Comparison of ENCODE assay signal across 9 mouse cellular contexts in the genomic region with DNA sequence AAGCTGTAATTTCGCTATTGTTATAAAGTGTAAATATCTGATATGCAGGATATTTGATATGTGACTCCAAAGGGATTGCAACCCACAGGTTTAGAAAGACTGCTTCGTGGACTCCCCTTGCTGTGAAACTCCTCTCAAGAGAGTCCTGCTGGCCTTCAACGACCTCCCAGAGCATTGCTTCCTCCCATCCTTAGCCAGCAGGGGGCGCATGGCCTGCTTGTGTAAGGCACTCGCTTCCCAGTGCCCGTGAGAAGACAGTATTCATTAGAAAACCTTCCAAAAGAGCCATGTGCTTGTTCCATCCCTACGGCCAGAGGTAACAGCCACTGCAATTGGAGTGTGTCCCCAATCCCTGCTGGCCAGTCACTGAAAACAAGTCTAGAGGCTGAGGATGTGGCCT. TPM values are rescaled to one million over a fixed set of nuclear protein-coding genes. Genes with fewer than 3 reads are reported as not detected.
DNase-seq lines count a peak whose midpoint lies in the region; ATAC-seq and TF ChIP-seq lines count a peak whose summit lies in the region.
"Had no signal": no experiment of that assay in that cellular context is flagged by ENCODE, and none has a peak within 500 bp of the region (broad histone marks: within the 10 kb centered on the region; RNA-seq: fewer than 3 reads in every experiment).

No protein-coding gene starts in this region.

- H3K9ac ChIP-seq in hindbrain, embryonic 11.5 days (ENCODE audit: low read depth, low read length) = no peak overlapping the region
- H3K9ac ChIP-seq in hindbrain, embryonic 12.5 days = no peak overlapping the region
- no peak overlapping the region for H3K9ac ChIP-seq in embryonic facial prominence, embryonic 11.5 days (replicated peaks; ENCODE audit: low read length)
- H3K9ac ChIP-seq: embryonic facial prominence, embryonic 12.5 days had no signal

- H3K4me1 ChIP-seq in hindbrain, embryonic 11.5 days (replicated peaks; ENCODE audit: control insufficient read depth, insufficient read depth, low read length) = no peaks in the 10 kb centered on the region
- H3K4me1 ChIP-seq in hindbrain, embryonic 12.5 days = no peaks in the 10 kb centered on the region
- H3K4me1 ChIP-seq in embryonic facial prominence, embryonic 11.5 days (ENCODE audit: control insufficient read depth, insufficient read depth, low read length) = no peaks in the 10 kb centered on the region
- peaks cover 34% of the 10 kb centered on the region for H3K4me1 ChIP-seq in olfactory bulb, adult 2 months (ENCODE audit: control insufficient read depth, insufficient read depth, low read length)
- H3K4me1 ChIP-seq: embryonic facial prominence, embryonic 12.5 days had no signal

- H3K4me2 ChIP-seq in hindbrain, embryonic 11.5 days (replicated peaks; ENCODE audit: low read depth, low read length) = no peak overlapping the region
- no peak overlapping the region for H3K4me2 ChIP-seq in hindbrain, embryonic 12.5 days (replicated peaks)
- H3K4me2 ChIP-seq in embryonic facial prominence, embryonic 11.5 days (ENCODE audit: low read depth, low read length) = no peak overlapping the region
- H3K4me2 ChIP-seq: embryonic facial prominence, embryonic 12.5 days had no signal

- DNase-seq in hindbrain, embryonic 11.5 days (ENCODE audit: low spot score) = peak; percentile 92
- peak; percentile 35 to 55 for DNase-seq in adrenal gland, postnatal 4 days (ENCODE audit: low spot score in 2 of 2)
- peak; percentile 90 for DNase-seq in embryonic facial prominence, embryonic 11.5 days (ENCODE audit: low spot score)
- DNase-seq in left cerebral cortex, postnatal 4 days = peak; percentile 89
- DNase-seq in thymus, postnatal 0 days (ENCODE audit: low spot score) = peak; percentile 79

- H3K27me3 ChIP-seq in hindbrain, embryonic 11.5 days (ENCODE audit: control insufficient read depth, insufficient read depth, low read length) = no peaks in the 10 kb centered on the region
- H3K27me3 ChIP-seq in hindbrain, embryonic 12.5 days = no peaks in the 10 kb centered on the region
- H3K27me3 ChIP-seq in embryonic facial prominence, embryonic 11.5 days (ENCODE audit: control insufficient read depth, insufficient read depth, low read length) = no peaks in the 10 kb centered on the region
- H3K27me3 ChIP-seq: embryonic facial prominence, embryonic 12.5 days had no signal

- ATAC-seq in hindbrain, embryonic 11.5 days (ENCODE audit: low FRiP score) = no peak
- ATAC-seq in hindbrain, embryonic 12.5 days (ENCODE audit: low FRiP score) = no peak
- ATAC-seq in embryonic facial prominence, embryonic 11.5 days (replicated peaks; ENCODE audit: insufficient number of reproducible peaks, low FRiP score, low TSS enrichment, low read depth) = no peak
- peak; percentile 60 for ATAC-seq in inflammation-experienced regulatory T-cells, adult 6 months

- peak; percentile 72 for TF ChIP-seq CTCF in olfactory bulb, adult 2 months (IDR thresholded peaks at IDR 0.05; ENCODE audit: insufficient read depth, low read depth, low read length)

- H3K27ac ChIP-seq in hindbrain, embryonic 11.5 days (ENCODE audit: low read depth, low read length) = no peak overlapping the region
- no peak overlapping the region for H3K27ac ChIP-seq in hindbrain, embryonic 12.5 days
- H3K27ac ChIP-seq in embryonic facial prominence, embryonic 11.5 days (replicated peaks; ENCODE audit: low read depth, low read length) = no peak overlapping the region
- no peak overlapping the region for H3K27ac ChIP-seq in olfactory bulb, adult 2 months (ENCODE audit: insufficient read depth, low read depth, low read length)
- H3K27ac ChIP-seq: embryonic facial prominence, embryonic 12.5 days had no signal

- no peak overlapping the region for H3K4me3 ChIP-seq in hindbrain, embryonic 11.5 days (ENCODE audit: low read depth, low read length)
- no peak overlapping the region for H3K4me3 ChIP-seq in hindbrain, embryonic 12.5 days
- no peak overlapping the region for H3K4me3 ChIP-seq in embryonic facial prominence, embryonic 11.5 days (ENCODE audit: low read depth, low read length)
- H3K4me3 ChIP-seq in olfactory bulb, adult 2 months (ENCODE audit: insufficient read depth, low read depth, low read length) = no peak overlapping the region
- H3K4me3 ChIP-seq: embryonic facial prominence, embryonic 12.5 days had no signal

- no peaks in the 10 kb centered on the region for H3K9me3 ChIP-seq in hindbrain, embryonic 11.5 days (ENCODE audit: control insufficient read depth, low read length)
- H3K9me3 ChIP-seq in hindbrain, embryonic 12.5 days (replicated peaks) = no peaks in the 10 kb centered on the region
- no peaks in the 10 kb centered on the region for H3K9me3 ChIP-seq in embryonic facial prominence, embryonic 11.5 days (replicated peaks; ENCODE audit: control insufficient read depth, low read length)
- H3K9me3 ChIP-seq: embryonic facial prominence, embryonic 12.5 days had no signal

- 21% methylated on average over 7 of the region's 7 CpGs for WGBS in hindbrain, embryonic 11.5 days
- WGBS in hindbrain, embryonic 12.5 days = 19% methylated on average over 7 of the region's 7 CpGs
- 15% methylated on average over 7 of the region's 7 CpGs for WGBS in embryonic facial prominence, embryonic 11.5 days
- 13% methylated on average over 7 of the region's 7 CpGs for WGBS in olfactory bulb, adult 2 months

- H3K36me3 ChIP-seq in hindbrain, embryonic 11.5 days (ENCODE audit: control insufficient read depth, insufficient read depth, low read length) = peaks cover 12% of the 10 kb centered on the region; the same call in 1 of the 2 replicates
- H3K36me3 ChIP-seq in hindbrain, embryonic 12.5 days = peaks cover 77% of the 10 kb centered on the region
- peaks cover 23% of the 10 kb centered on the region for H3K36me3 ChIP-seq in embryonic facial prominence, embryonic 11.5 days (replicated peaks; ENCODE audit: control insufficient read depth, insufficient read depth, low read depth, low read length)

- intact Hi-C loops in left cerebral cortex, postnatal 4 days (cut with DNase I) = loop anchor here (2.0 to 5.0 kb wide), 3 partner anchors 98 to 305 kb away; a partner anchor contains a TSS

- no peak for TF ChIP-seq POLR2A in olfactory bulb, adult 2 months (IDR thresholded peaks at IDR 0.05; ENCODE audit: insufficient read depth, low read depth, low read length)

RNA-seq across cellular contexts. Expression of a gene that starts 23.4 kb away (rescaled TPM):
- 0.08 and 0.28 TPM in 2 replicates for polyA plus RNA-seq in hindbrain, embryonic 11.5 days (2014; fragmentation: Nextera tagmentation; extraction: Ambion mirVana)
- 0.10 and 0.18 TPM in 2 replicates for polyA plus RNA-seq in hindbrain, embryonic 12.5 days (2016; fragmentation: Nextera tagmentation; extraction: Ambion mirVana)
- not detected for total RNA-seq in adrenal gland, postnatal 4 days (2021)
- polyA plus RNA-seq in embryonic facial prominence, embryonic 11.5 days (2014; fragmentation: Nextera tagmentation; extraction: Ambion mirVana) = 0.14 and 0.22 TPM in 2 replicates
- polyA plus RNA-seq in inflammation-experienced regulatory T-cells, adult 6 months (2017; shearing (Covaris generic)) = 1 to 10 TPM in 1 of 3 experiments, under 1 TPM in 2; 0.60 to 1.1 (median 0.79) TPM
- not detected for total RNA-seq in left cerebral cortex, postnatal 4 days (2021)
- polyA plus RNA-seq in olfactory bulb, adult 2 months (2012; ENCODE audit: insufficient read depth, insufficient read length, low replicate concordance, missing spikeins) = not detected in 2 replicates
- 1.5 and 2.1 TPM in 2 replicates for polyA plus RNA-seq in thymus, postnatal 0 days (2015; fragmentation: Nextera tagmentation; extraction: Ambion mirVana)

RNA-seq across cellular contexts. Expression of a gene that starts 58.8 kb away (rescaled TPM):
- polyA plus RNA-seq in hindbrain, embryonic 11.5 days (2014; fragmentation: Nextera tagmentation; extraction: Ambion mirVana) = 0.74 and 0.91 TPM in 2 replicates
- polyA plus RNA-seq in hindbrain, embryonic 12.5 days (2016; fragmentation: Nextera tagmentation; extraction: Ambion mirVana) = 3.7 and 4.4 TPM in 2 replicates
- total RNA-seq in adrenal gland, postnatal 4 days (2021) = 1 to 10 TPM; 1.1 to 2.2 TPM
- polyA plus RNA-seq in embryonic facial prominence, embryonic 11.5 days (2014; fragmentation: Nextera tagmentation; extraction: Ambion mirVana) = 0.11 and 0.14 TPM in 2 replicates
- under 1 TPM in 1 of 3 experiments, not detected in 2; 0.22 TPM for polyA plus RNA-seq in inflammation-experienced regulatory T-cells, adult 6 months (2017; shearing (Covaris generic))
- total RNA-seq in left cerebral cortex, postnatal 4 days (2021) = 1 to 10 TPM; 3.9 to 9.9 TPM
- not detected in 2 replicates for polyA plus RNA-seq in olfactory bulb, adult 2 months (2012; ENCODE audit: insufficient read depth, insufficient read length, low replicate concordance, missing spikeins)
- 0.13 and 0.27 TPM in 2 replicates for polyA plus RNA-seq in thymus, postnatal 0 days (2015; fragmentation: Nextera tagmentation; extraction: Ambion mirVana)
